Mouse (Mus musculus) embryo, embryonic 11.5 days (tissue): Measurements from ENCODE around the gene Bace2.

Experiments
- DNase-seq: peaks from one replicate; pipeline ENCODE4 v3.0.0-alpha.2; 2012; ENCODE audit warnings: low read depth, low spot score

Gene Bace2

DNA sequence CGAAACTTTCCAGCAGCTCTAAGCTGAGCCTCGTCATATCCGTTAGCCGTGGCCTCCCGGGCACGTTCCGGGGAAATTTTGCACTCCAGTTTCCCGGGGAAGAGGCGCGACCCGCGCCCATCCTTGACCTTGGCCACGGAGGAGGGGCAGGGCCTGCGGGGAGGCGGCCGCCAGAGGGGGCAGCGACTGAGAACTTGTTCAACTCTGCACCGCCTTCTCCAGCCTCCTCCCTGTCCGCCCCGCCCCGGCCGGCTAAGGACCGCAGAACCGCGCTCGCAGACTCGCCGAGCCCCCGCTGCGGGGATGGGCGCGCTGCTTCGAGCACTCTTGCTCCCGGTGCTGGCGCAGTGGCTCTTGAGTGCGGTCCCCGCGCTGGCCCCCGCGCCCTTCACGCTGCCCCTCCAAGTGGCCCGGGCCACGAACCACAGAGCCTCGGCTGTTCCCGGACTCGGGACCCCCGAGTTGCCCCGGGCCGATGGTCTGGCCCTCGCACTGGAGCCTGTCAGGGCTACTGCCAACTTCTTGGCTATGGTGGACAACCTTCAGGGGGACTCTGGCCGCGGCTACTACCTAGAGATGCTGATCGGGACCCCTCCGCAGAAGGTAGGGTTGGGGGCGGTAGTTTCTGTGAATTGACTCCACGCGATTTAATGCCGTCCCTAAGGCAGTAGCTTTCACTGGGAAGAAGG is at the start of gene Bace2:
Bace2 (plus strand) TSS at position 244 of the 689 bp plus-strand sequence.
- peak; percentile 51 for DNase-seq

DNA sequence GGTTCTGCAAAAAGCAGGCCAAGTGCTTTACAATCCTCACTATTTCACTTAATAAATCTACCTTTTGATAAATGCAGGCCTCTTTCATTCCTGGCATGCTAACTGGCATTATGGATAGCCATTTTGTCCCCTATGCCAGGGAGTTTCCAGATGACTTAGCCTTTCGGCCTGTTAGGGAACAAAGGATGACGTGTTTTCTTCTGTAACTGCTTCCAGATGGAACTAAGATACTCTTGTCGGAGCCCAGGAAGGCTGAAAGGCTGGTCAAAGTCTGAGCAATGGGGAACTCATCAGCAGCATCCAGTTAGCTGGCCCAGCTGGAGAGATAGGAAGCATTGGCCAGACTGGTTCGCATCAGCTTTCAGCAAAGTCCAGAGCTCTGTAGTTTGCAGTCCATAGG is 48.9 kb upstream of the Bace2 start:
- DNase-seq: no peak

DNA sequence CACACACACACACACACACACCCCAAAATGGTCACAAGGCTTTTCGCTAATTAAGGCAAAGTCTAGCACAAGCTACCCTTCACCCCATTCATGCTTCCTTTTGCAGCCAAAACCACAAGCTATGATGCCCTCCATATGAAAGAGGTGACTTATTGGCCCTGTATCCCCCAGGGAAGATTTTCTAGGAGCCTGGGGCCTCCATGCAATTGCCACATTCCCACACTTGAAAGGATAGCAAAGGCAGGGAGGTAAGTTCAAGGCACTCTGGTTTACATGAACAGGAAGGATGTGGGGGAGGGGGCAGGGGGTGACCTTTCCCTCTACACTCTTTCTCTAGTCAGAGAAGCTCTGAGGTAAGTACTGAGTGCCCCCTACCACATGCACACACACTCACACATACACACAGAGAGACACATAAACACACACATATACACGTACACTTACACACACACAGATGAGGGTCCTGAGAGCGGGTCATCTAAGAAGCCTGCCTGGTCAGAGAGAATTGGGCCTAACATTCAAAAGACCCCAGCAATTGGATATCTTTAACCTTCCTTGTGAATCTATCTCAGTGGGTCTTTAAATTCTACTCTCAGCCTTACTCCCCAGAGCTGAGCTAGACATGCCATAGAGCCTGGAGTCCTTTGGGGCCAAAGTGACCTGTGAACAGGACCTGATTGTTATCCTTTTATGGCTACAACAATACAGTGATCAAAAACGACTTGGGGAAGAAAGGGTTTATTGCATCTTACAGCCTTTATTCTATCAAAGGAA is 46.6 kb upstream of the Bace2 start:
- DNase-seq: no peak

DNA sequence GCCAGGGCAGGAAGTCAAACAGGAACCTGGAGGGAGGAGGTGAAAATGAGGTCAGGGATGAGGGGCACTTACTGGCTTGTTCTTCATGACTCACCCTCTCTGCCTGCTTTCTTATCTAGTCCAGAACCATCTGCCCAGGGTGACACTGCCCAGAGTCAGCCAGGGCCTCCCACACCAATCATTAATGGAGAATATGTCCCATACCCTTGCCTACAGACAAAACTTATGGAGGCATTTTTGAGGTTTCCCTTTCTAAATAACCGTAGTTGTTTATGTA is 46.0 kb upstream of the Bace2 start:
- no peak for DNase-seq

DNA sequence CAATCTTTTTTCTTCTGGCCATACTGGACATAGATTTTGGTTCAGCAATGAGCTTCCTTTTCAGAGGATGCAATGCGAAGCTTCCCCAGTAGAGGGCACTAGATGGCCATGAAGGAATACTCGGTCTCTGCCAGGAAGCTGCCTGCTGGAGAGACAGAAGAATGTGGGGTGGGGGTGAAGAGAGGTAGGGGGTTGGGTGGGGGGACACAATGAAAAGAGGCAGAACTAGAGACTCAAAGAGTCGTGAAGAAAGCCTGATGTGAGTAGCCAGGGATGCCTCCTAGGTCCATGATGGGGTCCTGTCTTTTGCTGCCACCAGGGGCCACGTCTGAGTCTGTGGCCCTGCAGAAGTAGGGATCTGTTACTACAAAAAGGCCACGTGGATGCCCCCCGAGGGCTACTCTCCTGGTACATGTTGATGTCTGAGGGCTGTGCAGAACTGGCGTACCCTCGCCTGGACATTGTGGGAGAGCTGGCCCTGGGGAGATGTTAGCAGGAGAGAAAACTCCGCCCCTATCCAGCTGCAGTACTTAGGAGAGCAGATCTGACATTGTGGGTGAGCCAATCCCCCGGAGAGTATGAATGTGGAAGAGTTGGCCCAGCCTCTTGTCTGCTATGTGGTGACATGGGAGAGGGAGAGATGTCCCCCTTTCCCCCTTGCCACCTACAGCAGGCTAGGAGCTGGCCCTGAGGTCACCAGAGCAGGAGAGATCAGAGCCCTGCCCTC is 43.4 kb upstream of the Bace2 start:
- DNase-seq: peak; percentile 60

DNA sequence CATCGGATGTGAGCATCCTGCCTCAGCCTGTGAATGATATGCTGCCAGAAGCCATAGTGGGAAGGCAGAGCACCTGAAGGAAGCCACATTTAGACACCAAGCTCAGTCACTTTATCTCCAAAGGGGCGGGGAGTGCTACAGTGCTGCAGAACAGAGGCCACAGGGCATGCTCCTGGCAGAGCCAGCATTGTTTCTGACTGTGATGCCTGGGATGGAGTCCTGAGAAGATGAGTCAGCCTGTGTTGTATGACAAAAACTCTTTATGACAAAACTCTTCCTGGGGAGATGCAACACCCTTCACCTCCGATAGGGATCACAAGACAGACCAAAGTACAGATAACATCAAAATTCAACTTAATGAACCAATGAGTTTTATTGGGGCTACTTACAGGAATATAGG is 35.0 kb upstream of the Bace2 start:
- DNase-seq: no peak

DNA sequence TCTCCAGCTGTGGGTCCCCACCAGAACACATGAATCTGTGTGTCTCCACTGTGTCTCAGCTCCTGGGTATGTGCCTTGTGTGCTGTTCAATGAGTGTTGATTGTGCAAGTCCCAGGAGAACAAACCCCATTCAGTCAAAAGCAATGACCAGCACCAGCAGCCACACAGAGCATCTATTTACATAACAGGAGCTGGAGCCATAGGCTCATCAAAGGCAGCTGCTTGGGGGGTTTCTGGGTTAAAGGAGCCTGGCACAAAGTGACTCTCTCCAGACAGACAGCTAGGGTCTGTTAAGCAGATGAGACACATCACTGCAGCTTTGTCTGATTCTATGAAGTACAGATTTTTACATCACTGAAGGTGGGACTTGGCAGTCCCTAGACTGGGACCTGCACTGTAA is 33.9 kb upstream of the Bace2 start:
- no peak for DNase-seq

DNA sequence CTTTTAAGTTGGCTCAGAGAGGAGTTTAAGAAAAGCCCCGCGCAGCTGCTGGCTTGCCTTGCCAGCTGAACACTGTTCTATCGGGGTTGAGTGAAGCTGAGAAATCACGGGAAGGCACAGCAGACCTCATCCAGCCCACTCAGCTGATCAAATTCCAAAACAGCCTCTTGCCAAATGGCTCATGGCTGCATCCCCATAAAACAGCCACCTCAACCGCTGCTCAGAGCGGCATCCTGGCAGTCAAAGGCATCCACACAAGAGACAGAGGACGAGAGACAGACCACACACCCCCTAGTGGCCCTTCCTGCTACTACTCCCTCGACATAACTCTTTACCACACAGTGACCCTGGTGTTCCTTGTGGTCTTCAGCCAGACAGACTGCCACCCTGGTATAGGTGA is 30.6 kb upstream of the Bace2 start:
- DNase-seq: no peak

DNA sequence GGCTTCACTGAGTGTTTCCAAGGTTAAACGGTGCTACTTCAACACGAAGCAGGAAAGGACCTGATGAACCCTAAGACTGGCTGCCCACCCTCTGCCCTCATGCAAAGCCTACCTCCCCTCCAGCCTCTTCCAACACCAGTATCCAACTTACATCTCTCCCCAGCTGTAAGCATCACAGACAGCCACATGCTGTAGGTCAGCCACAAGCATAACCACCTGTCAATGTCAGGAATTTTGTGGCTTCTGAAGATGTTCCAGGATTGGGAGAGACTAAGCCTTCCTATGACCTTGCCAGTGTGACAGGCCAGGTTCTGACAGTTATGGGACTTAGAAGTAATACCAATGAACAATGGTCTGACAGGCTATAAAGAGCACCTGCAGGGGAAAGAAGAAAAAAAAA is 27.9 kb upstream of the Bace2 start:
- DNase-seq: no peak

DNA sequence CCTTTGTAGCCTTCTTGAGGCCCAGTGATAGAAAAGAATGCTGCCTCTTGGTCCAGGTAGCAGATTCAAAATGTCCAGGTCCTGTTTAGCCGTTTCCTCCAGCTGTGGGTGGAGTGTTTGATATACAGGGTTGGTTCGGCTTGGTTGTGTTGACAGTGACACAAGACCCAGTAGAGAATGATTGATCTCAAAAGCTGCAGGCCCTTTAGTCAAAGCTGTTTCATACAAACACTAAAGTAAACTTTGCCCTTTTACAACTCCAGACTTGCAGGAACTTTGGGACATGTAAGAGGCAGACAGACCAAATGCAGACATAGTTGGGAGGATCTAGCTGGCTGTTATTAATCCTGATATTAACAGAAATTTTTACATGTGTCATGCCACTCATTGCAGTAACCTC is 3.5 kb upstream of the Bace2 start:
- no peak for DNase-seq

DNA sequence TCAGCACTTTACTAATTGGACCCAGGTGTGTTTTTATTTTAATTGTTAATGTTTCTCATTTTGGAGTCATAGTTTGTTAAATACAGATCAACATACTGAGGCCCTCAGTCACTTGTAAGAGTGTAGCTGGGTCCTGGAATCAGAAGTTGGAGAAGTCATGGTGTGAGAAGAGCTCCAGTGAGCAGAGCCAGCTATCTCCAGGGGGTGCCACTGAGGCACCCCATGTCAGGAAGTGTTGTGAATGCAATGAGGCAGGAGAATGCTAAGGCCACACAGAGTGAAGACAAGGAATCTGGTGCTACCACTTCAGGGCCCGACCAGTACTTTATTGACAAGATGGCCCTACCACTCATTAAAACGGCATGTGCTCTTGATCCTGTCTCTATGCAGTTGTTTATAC is 1.9 kb upstream of the Bace2 start:
- no peak for DNase-seq

DNA sequence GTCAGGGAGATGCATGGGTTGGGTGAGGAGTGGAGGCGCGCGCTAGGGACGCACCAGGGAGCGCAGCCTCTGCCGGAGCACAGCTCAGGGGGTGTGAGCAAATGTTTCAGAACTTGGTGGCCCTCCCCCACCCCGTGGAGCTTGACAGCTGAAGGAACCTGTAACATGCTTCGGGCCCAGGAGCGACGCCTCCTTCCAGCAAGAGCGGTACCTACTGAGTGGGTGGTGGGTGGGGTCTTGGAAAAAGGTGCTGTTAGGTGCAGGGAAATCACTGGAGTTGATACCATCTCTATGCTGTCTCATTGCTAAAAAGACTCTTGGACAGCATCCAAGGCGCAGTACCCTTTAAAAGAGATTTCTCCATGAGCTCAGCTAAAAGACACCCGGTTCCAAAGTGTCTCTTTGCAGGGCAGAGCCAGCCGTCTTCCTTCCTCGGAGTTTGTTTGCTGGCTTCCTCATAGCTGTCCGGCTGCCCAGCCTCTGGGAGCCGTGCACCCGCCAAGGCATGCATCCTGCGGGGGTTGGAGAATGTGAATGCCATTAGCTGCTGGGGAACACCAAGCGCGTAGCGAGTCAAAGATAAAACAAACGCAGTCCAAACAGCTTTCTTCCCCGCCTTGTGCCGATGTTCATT is 763 bp downstream of the Bace2 start:
- DNase-seq: no peak

DNA sequence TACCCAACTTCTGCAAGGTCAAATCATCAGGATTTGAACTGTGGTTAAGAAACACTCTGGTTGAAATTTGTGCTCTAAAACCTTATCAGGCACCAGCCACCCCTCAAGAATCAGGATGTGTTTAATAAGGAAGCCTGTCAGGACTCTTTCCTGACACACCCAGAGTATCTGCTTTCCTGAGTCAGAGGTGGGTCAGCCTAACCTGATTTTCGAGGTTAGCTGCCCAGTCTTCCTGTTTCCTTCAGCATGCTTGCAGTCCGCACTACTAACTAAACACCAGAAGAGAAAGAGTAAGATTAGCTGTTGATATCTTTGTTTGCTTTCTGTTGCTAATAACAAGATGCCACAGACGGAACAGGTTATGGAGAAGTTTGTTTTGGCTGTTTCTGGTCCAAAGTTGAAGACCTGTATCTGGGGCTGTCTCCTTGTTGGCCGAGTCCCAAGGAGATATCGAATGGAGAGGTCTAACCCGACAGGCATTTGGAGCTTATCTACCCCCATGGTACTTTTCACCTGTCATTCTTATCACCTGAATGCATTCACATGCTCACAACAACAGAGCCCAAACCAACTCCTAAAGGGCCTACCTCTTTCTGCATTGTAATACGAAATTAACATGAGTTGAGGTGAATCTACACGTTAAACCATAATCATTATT is 5.8 kb downstream of the Bace2 start:
- no peak for DNase-seq

DNA sequence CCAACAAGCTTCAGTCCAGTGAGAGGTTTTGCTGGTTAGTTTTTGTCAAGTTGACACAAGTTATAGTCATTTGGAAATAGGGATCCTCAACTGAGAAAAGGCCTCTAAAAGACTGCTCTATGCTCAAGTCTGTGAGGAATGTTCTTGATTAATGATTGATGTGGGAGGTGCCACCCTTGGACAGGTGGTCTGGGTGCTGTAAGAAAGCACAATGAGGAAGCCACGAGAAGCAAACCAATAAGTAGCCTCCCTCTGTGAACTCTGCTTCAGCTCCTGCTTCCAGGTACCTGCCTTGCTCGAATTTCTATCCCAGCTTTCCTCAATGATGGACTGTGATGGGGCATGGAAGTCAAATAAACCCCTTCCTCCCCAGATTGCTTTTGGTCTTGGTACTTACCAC is 9.6 kb downstream of the Bace2 start:
- no peak for DNase-seq

DNA sequence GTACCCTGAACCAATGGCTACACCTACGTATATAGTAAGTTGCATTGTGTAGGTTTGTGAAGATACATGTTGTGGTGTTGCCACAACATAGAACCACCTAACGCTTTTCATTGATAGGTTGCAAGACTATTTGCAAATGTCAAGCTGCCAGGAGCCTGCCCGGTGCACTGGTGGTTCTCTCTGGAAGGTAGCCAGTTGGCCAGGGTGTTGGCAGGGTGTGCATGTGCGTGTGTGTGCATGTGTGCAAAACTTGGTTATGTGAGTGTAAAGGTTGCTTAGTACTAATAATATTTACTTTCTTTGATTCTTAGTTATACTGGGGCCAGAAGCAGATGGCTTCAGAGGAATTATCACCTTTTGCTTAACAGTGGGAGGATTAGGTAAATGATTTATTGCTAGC is 13.7 kb downstream of the Bace2 start:
- DNase-seq: no peak

DNA sequence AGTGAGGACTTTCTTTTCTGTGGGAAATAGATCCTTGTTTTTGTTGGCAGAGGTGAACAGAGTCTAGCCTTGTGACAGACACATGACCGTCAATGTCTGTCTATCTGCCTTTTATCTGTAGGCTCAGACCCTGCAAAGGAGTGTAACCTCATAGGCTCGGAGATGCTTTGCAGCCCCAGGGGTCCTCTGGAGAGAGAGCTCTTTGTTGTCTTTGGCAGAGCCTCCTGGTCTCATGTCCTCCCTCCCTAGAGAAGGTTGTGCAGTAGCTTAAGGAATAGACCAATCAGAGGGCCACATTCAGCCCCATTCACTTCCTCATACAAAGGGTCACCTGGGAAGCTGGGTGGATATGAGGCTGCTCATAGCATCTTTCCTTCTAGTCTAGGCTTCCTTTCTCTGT is 31.4 kb downstream of the Bace2 start:
- no peak for DNase-seq

DNA sequence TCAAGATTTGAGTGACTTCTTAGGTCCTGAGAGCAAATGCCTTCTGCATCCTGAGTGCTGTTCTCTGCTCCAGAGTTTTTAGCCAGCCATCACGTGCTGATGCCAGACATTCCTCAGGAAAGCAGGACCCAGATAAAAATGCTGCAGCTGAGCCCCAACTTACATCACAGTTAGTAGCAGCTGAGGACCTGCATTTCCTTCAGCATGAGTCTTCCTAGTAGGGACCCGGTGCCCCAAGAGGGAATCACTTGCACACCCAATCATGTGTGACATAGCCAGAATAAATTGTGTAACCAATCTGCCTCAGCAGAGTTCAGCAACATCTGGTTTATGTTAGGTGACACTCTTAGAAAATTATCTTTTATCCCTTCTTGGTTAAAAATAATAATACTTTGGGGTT is 34.7 kb downstream of the Bace2 start:
- DNase-seq: no peak

DNA sequence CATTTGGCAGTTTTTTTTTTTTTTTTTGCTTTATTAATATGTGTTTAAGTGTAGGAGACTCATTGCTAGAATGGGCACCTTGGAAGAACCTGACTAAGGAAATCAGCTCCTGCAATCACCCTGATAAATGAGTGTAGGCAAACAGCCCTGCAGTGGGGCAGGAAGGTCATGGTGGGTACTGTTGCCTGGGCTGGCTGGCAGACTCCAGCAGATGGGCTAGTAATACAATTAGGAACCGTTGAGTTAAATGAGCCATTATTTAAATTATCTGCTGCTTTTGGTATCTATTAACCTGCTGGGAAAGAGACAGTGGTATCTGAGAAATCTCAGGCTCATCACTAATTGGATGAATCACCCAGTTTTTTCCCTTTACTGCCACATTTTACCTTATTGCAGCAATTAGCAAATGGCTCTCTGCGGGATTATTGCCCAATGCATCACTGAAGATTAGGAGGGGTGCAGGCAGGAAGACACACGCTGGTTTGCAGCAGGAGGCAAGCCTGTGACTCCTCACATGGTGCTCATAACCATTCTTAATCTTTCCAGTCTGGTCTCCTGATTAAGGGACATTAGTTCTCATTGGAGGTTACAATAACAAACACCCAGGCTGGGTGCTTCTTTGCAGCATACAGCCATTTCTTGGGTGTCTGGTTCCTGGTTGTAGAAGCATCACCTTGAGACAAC is 35.3 kb downstream of the Bace2 start:
- DNase-seq: no peak

DNA sequence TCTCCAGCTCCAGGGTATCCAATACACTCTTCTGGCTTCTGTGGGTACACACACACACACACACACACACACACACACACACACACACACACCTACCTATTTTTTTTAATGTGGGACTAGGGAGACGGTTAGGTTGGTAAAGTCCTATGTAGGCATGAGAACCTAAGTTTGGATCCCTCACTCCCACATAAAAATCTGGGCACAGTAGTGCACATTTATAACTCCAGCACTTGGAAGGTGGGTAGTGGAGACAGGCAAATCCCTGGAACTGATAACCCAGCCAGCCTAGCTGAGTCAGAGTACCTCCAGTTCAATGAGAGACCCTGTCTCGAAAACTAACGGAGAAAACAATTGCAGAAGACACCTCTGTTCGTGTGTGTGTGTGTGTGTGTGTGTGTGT is 39.9 kb downstream of the Bace2 start:
- no peak for DNase-seq

DNA sequence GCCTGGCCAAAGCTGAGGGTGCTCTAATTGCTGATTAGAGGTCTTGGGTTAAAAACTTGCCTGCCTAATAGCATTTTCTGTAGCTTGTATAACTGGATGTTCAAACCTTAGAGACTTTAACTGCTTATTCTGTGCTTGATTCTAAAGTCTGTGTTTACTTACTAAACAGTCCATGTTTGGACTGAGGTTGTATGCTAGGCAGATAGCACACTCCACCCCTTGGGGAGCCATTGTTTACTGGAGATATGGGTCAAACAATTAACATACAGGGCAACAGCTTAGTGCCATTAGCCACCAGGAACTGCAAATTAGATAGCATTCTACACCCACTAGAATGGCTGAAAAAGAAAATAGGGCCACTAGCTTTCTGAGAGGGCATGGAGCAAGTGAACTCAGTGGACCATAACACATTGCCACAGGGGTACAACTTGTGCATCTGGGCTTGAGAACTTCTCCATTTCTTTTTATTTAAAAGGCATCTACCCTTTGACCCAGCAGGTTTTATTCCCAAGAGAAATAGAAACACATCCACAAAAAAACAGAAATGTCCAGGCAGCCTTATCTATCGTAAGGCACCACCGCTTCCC is 41.5 kb downstream of the Bace2 start:
- DNase-seq: no peak

DNA sequence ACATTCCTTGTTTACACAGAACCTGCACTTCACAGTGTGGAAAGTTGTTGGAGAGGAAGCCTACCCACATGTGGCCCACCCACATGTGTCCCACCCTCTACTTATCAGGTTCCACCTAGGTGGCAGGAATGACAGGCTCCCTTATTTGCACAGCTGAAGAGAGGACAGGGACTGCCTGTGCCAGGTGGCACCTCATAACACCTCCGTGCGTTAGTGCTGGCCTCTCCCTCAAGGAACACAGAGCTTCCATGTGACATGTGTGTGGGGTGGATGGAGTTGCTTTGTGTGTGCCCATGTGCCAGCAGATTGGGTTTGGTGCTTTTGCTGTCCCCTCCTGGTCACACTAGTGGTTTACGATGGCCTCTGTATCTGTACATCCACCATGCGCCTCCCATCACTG is 43.4 kb downstream of the Bace2 start:
- DNase-seq: no peak
